Mouse (Mus musculus) cerebellum, adult 8-10 months (tissue): ENCODE results near the gene Dctd.

ENCODE experiments used
- DNase-seq: peaks from one replicate; pipeline ENCODE4 v3.0.0; 2022

The Dctd gene

GRCm38 (mm10) chr8:48098792-48099191 is at the start of gene Dctd:
Gene Dctd (plus strand): TSS chr8:48099092.
- DNase-seq = no peak

- DNase-seq = no peak
Observed at GRCm38 (mm10) chr8:48053611-48054010, 45.3 kb upstream of the Dctd start.

- DNase-seq = no peak
Observed at GRCm38 (mm10) chr8:48063526-48064072, 35.3 kb upstream of the Dctd start.

- DNase-seq = no peak
Observed at GRCm38 (mm10) chr8:48074149-48074548, 24.7 kb upstream of the Dctd start.

- DNase-seq = no peak
Observed at GRCm38 (mm10) chr8:48082343-48082742, 16.5 kb upstream of the Dctd start.

GRCm38 (mm10) chr8:48090661-48091060 is 8.2 kb upstream of the Dctd start:
- DNase-seq = no peak

GRCm38 (mm10) chr8:48095378-48095777 is 3.5 kb upstream of the Dctd start:
- no peak for DNase-seq

GRCm38 (mm10) chr8:48097131-48097794 is 1.6 kb upstream of the Dctd start:
- peak; percentile 68 for DNase-seq

GRCm38 (mm10) chr8:48098081-48098639 is 732 bp upstream of the Dctd start:
- no peak for DNase-seq

GRCm38 (mm10) chr8:48100100-48100787 is 1.4 kb downstream of the Dctd start:
- DNase-seq = no peak

- no peak for DNase-seq
Observed at GRCm38 (mm10) chr8:48109373-48109855, 10.5 kb downstream of the Dctd start.

GRCm38 (mm10) chr8:48109856-48110780 is 11.2 kb downstream of the Dctd start:
- DNase-seq = peak; percentile 24

GRCm38 (mm10) chr8:48114591-48114990 is 15.7 kb downstream of the Dctd start:
- DNase-seq = no peak

- DNase-seq = no peak
Observed at GRCm38 (mm10) chr8:48122991-48123390, 24.1 kb downstream of the Dctd start.

- no peak for DNase-seq
Observed at GRCm38 (mm10) chr8:48124857-48125256, 26.0 kb downstream of the Dctd start.

GRCm38 (mm10) chr8:48126954-48127353 is 28.1 kb downstream of the Dctd start:
- no peak for DNase-seq

- DNase-seq = no peak
Observed at GRCm38 (mm10) chr8:48130266-48130665, 31.4 kb downstream of the Dctd start.

- DNase-seq = no peak
Observed at GRCm38 (mm10) chr8:48133321-48133720, 34.4 kb downstream of the Dctd start.

- DNase-seq = no peak
Observed at GRCm38 (mm10) chr8:48136804-48137650, 38.1 kb downstream of the Dctd start.

GRCm38 (mm10) chr8:48137651-48137937 is 38.7 kb downstream of the Dctd start:
- no peak for DNase-seq

- no peak for DNase-seq
Observed at GRCm38 (mm10) chr8:48141023-48141422, 42.1 kb downstream of the Dctd start.

- DNase-seq = no peak
Observed at GRCm38 (mm10) chr8:48145766-48146165, 46.9 kb downstream of the Dctd start.
